Mouse (Mus musculus): ENCODE results near the gene Zbtb34.

- TF ChIP-seq CTCF (conservative IDR thresholded peaks at IDR 0.05; ENCODE audit: low read length): no peak
- TF ChIP-seq NANOG (IDR thresholded peaks at IDR 0.05; ENCODE audit: borderline replicate concordance, low read length): no peak
- TF ChIP-seq POU5F1 (IDR thresholded peaks at IDR 0.05; ENCODE audit: borderline replicate concordance, low read length): no peak
Observed at GRCm38 (mm10) chr2:33399091-33399490, 32.0 kb downstream of the Zbtb34 start.

Measured in E14TG2a.4 (cell line).